Mouse (Mus musculus) neural tube, embryonic 14.5 days (tissue): ENCODE data around the gene Myh7b. TPM values are rescaled to one million over a fixed set of nuclear protein-coding genes. Genes with fewer than 3 reads are reported as not detected.

ENCODE experiments used
- ATAC-seq: fragments of 200-750 bp; cut with Nextera tagmentation; 2 replicates; pipeline ENCODE4 v1.8.0; 2017; ENCODE audit warnings: low read depth, mild to moderate bottlenecking, moderate TSS enrichment, moderate library complexity
- H3K27ac ChIP-seq: fragments of 300-500 bp; sonication (generic); 2 replicates; pipeline ENCODE4 v1.5.1; 2014; ENCODE audit warnings: low read depth, mild to moderate bottlenecking, control low read depth, low read length, moderate library complexity, mixed read lengths
- H3K27me3 ChIP-seq: fragments of 300-500 bp; sonication (generic); 2 replicates; pipeline ENCODE4 v1.6.1; 2014; ENCODE audit warnings: low read length; ENCODE audit not compliant: control insufficient read depth, insufficient read depth
- H3K36me3 ChIP-seq: fragments of 300-500 bp; sonication (generic); 2 replicates; pipeline ENCODE4 v1.6.1; 2014; ENCODE audit warnings: low read length, mixed read lengths; ENCODE audit not compliant: control insufficient read depth, insufficient read depth
- H3K4me1 ChIP-seq: fragments of 300-500 bp; sonication (generic); 2 replicates; pipeline ENCODE4 v1.6.1; 2014; ENCODE audit warnings: low read length; ENCODE audit not compliant: control insufficient read depth, insufficient read depth
- H3K4me2 ChIP-seq: fragments of 300-500 bp; sonication (generic); 2 replicates; pipeline ENCODE4 v1.6.1; 2014; ENCODE audit warnings: mild to moderate bottlenecking, low read depth, low read length, control low read depth
- H3K4me3 ChIP-seq: fragments of 300-500 bp; sonication (generic); 2 replicates; pipeline ENCODE4 v1.5.1; 2014; ENCODE audit warnings: low read depth, low read length, control low read depth, mixed read lengths
- H3K9ac ChIP-seq: fragments of 300-500 bp; sonication (generic); replicated peaks from 2 replicates; pipeline ENCODE4 v1.6.1; 2014; ENCODE audit warnings: low read depth, mild to moderate bottlenecking, control low read depth, low read length, mixed read lengths
- H3K9me3 ChIP-seq: fragments of 300-500 bp; sonication (generic); 2 replicates; pipeline ENCODE4 v1.6.1; 2016; ENCODE audit warnings: low read length; ENCODE audit not compliant: control insufficient read depth
- WGBS: fragments of 180-500 bp; shearing (Covaris S2); extraction: QIAGEN DNeasy Blood & Tissue Kit; methylation state at CpG from one replicate; pipeline ENCODE4 v1.1.7; 2014; 5-methylcytosine and 5-hydroxymethylcytosine counted together
- polyA plus RNA-seq: library from polyadenylated mRNA; unstranded; fragments of >200 nt; fragmentation: Nextera tagmentation; extraction: Ambion mirVana; gene quantifications from 2 replicates; pipeline ENCODE4 v1.2.1, GENCODE M21; 2014

Gene Myh7b
- polyA plus RNA-seq, 1 experiment from 2014 or later, result 0.52 TPM

- H3K27me3 ChIP-seq, result peaks cover 31% of the 10 kb centered on the region
- 42% methylated on average over 21 of the region's 21 CpGs for WGBS
Observed at GRCm38 (mm10) chr2:155627030-155627738, 16.2 kb downstream of the Myh7b start.

GRCm38 (mm10) chr2:155628112-155628511 lies 17.1 kb downstream of the Myh7b start:
- H3K4me3 ChIP-seq, result no peak overlapping the region
- no peak overlapping the region for H3K27ac ChIP-seq
- no peaks in the 10 kb centered on the region for H3K9me3 ChIP-seq
- 88% methylated on average over 9 of the region's 9 CpGs for WGBS
- ATAC-seq, result no peak
- H3K4me1 ChIP-seq, result peaks cover 12% of the 10 kb centered on the region
- H3K27me3 ChIP-seq, result peaks cover 38% of the 10 kb centered on the region
- peaks cover 12% of the 10 kb centered on the region; the same call in 1 of the 2 replicates for H3K36me3 ChIP-seq
- H3K9ac ChIP-seq, result no peak overlapping the region
- no peak overlapping the region for H3K4me2 ChIP-seq

More at GRCm38 (mm10) chr2:155627030-155627738, 16.2 kb downstream of the Myh7b start:
- Histone ChIP-seq H3K4me3 (no peak overlapping the region), H3K9me3 (no peaks in the 10 kb centered on the region), H3K27ac (no peak overlapping the region), H3K4me2 (no peak overlapping the region), H3K4me1 (peaks cover 12% of the 10 kb centered on the region), H3K36me3 (peaks cover 5% of the 10 kb centered on the region; the same call in 1 of the 2 replicates), H3K9ac (no peak overlapping the region)
- ATAC-seq, result no peak

GRCm38 (mm10) chr2:155628519-155628918 lies 17.5 kb downstream of the Myh7b start:
- peaks cover 16% of the 10 kb centered on the region; the same call in 1 of the 2 replicates for H3K36me3 ChIP-seq
- H3K9ac ChIP-seq, result no peak overlapping the region
- no peak for ATAC-seq
- peaks cover 40% of the 10 kb centered on the region for H3K27me3 ChIP-seq
- no peak overlapping the region for H3K4me3 ChIP-seq
- H3K4me2 ChIP-seq, result no peak overlapping the region
- H3K4me1 ChIP-seq, result peaks cover 12% of the 10 kb centered on the region
- 78% methylated on average over 13 of the region's 13 CpGs for WGBS
- no peaks in the 10 kb centered on the region for H3K9me3 ChIP-seq
- no peak overlapping the region for H3K27ac ChIP-seq

GRCm38 (mm10) chr2:155629231-155629661 lies 18.2 kb downstream of the Myh7b start:
- Histone ChIP-seq H3K4me1 (peaks cover 12% of the 10 kb centered on the region), H3K4me3 (peak overlapping the region; percentile 30), H3K4me2 (peak overlapping the region; percentile 58), H3K27me3 (peaks cover 41% of the 10 kb centered on the region), H3K9me3 (no peaks in the 10 kb centered on the region), H3K27ac (no peak overlapping the region), H3K9ac (peak overlapping the region; percentile 44), H3K36me3 (peaks cover 24% of the 10 kb centered on the region)
- under 1% methylated on average over 35 of the region's 35 CpGs for WGBS
- peak; percentile 62 for ATAC-seq

- H3K36me3 ChIP-seq, result peaks cover 33% of the 10 kb centered on the region
- H3K4me1 ChIP-seq, result peaks cover 12% of the 10 kb centered on the region
- H3K4me3 ChIP-seq, result no peak overlapping the region
- H3K4me2 ChIP-seq, result no peak overlapping the region
- H3K9ac ChIP-seq, result no peak overlapping the region
- H3K27ac ChIP-seq, result no peak overlapping the region
- no peak for ATAC-seq
- H3K9me3 ChIP-seq, result no peaks in the 10 kb centered on the region
- H3K27me3 ChIP-seq, result peaks cover 41% of the 10 kb centered on the region
- WGBS, result 29% methylated on average over 20 of the region's 20 CpGs
Observed at GRCm38 (mm10) chr2:155630153-155630552, 19.1 kb downstream of the Myh7b start.

GRCm38 (mm10) chr2:155630590-155631416 lies 19.8 kb downstream of the Myh7b start:
- H3K27ac ChIP-seq, result no peak overlapping the region
- peaks cover 12% of the 10 kb centered on the region for H3K4me1 ChIP-seq
- H3K4me2 ChIP-seq, result no peak overlapping the region
- 21% methylated on average over 42 of the region's 43 CpGs for WGBS
- no peak for ATAC-seq
- H3K36me3 ChIP-seq, result peaks cover 39% of the 10 kb centered on the region
- H3K9me3 ChIP-seq, result no peaks in the 10 kb centered on the region
- no peak overlapping the region for H3K4me3 ChIP-seq
- H3K9ac ChIP-seq, result no peak overlapping the region
- H3K27me3 ChIP-seq, result peaks cover 41% of the 10 kb centered on the region

- no peak for ATAC-seq
- Histone ChIP-seq H3K4me3 (no peak overlapping the region), H3K27ac (no peak overlapping the region), H3K9me3 (no peaks in the 10 kb centered on the region), H3K4me1 (peaks cover 12% of the 10 kb centered on the region), H3K36me3 (peaks cover 43% of the 10 kb centered on the region), H3K4me2 (no peak overlapping the region), H3K27me3 (peaks cover 40% of the 10 kb centered on the region), H3K9ac (no peak overlapping the region)
- WGBS, result 65% methylated on average over 30 of the region's 30 CpGs
Observed at GRCm38 (mm10) chr2:155632138-155632936, 21.3 kb downstream of the Myh7b start.

GRCm38 (mm10) chr2:155633121-155633520 lies 22.1 kb downstream of the Myh7b start:
- ATAC-seq, result no peak
- WGBS, result 68% methylated on average over 19 of the region's 19 CpGs
- no peak overlapping the region for H3K9ac ChIP-seq
- H3K36me3 ChIP-seq, result peaks cover 49% of the 10 kb centered on the region
- H3K27me3 ChIP-seq, result peaks cover 37% of the 10 kb centered on the region
- H3K4me3 ChIP-seq, result no peak overlapping the region
- H3K4me2 ChIP-seq, result no peak overlapping the region
- no peak overlapping the region for H3K27ac ChIP-seq
- peaks cover 12% of the 10 kb centered on the region for H3K4me1 ChIP-seq
- H3K9me3 ChIP-seq, result no peaks in the 10 kb centered on the region
